ENCODE assay signal across 30 mouse cellular contexts in genomic region chr3:142350513-142350912, GRCm38 (mm10). TPM values are rescaled to one million over a fixed set of nuclear protein-coding genes. Genes with fewer than 3 reads are reported as not detected.
A peak's percentile ranks its signal among the peaks of the same experiment; 100 is the strongest.
DNase-seq lines count a peak whose midpoint lies in the region; ATAC-seq and TF ChIP-seq lines count a peak whose summit lies in the region.
"Had no signal": no experiment of that assay in that cellular context is flagged by ENCODE, and none has a peak within 500 bp of the region (broad histone marks: within the 10 kb centered on the region; RNA-seq: fewer than 3 reads in every experiment).

No protein-coding gene starts in this region.

- no peak overlapping the region for H3K27ac ChIP-seq in lung, embryonic 14.5 days (ENCODE audit: low read depth)
- H3K27ac ChIP-seq: forebrain, embryonic 12.5 days; heart, adult 2 months; hindbrain, embryonic 15.5 days; kidney, postnatal 0 days; limb, embryonic 12.5 days; liver, embryonic 12.5 days; midbrain, embryonic 10.5 days; midbrain, embryonic 15.5 days; neural tube, embryonic 15.5 days had no signal

- H3K4me2 ChIP-seq in lung, embryonic 14.5 days, result no peak overlapping the region
- H3K4me2 ChIP-seq: embryonic facial prominence, embryonic 13.5 days; forebrain, embryonic 12.5 days; heart, embryonic 12.5 days; hindbrain, embryonic 15.5 days; limb, embryonic 12.5 days; liver, embryonic 12.5 days; midbrain, embryonic 15.5 days; neural tube, embryonic 15.5 days had no signal

- 0 out of 2 replicates have a peak, but pooled peaks have one; percentile 63 for ATAC-seq in lung, embryonic 14.5 days (ENCODE audit: insufficient read depth)
- ATAC-seq: forebrain, postnatal 0 days; liver, embryonic 12.5 days; liver, postnatal 0 days; midbrain, embryonic 15.5 days had no signal

- H3K27me3 ChIP-seq in lung, embryonic 14.5 days (ENCODE audit: insufficient read depth, low read length), result no peaks in the 10 kb centered on the region
- H3K27me3 ChIP-seq: embryonic facial prominence, embryonic 13.5 days; forebrain, embryonic 12.5 days; heart, embryonic 12.5 days; hindbrain, embryonic 15.5 days; liver, embryonic 12.5 days; midbrain, embryonic 15.5 days; neural tube, embryonic 15.5 days had no signal

- peak; percentile 36 for DNase-seq in embryo, embryonic 11 days
- no peak for DNase-seq in embryo, embryonic 10 days (ENCODE audit: low spot score)
- peak; percentile 72 for DNase-seq in lung, embryonic 14.5 days
- DNase-seq in lung, postnatal 10 days, result no peak
- DNase-seq in forelimb bud, embryonic 11.5 days (ENCODE audit: low read depth, low spot score), result peak; percentile 68
- DNase-seq in kidney, postnatal 10 days, result no peak
- DNase-seq in thymus, adult 18-20 months, result no peak
- DNase-seq: adrenal gland, postnatal 36 days; cerebellum, adult 18-20 months; cerebellum, postnatal 14 days; forebrain, postnatal 0 days; gastrocnemius, postnatal 25 days; heart, adult 2 months; kidney, adult 2 months; layer of hippocampus, postnatal 36 days; liver, postnatal 0 days; retina, postnatal 1 day; right cerebral cortex, postnatal 14 days had no signal

- H3K4me1 ChIP-seq in lung, embryonic 14.5 days (ENCODE audit: insufficient read depth), result no peaks in the 10 kb centered on the region
- H3K4me1 ChIP-seq: forebrain, embryonic 12.5 days; hindbrain, embryonic 15.5 days; liver, embryonic 12.5 days; midbrain, embryonic 15.5 days; neural tube, embryonic 15.5 days had no signal

- no peaks in the 10 kb centered on the region for H3K36me3 ChIP-seq in lung, embryonic 14.5 days (ENCODE audit: insufficient read depth)
- H3K36me3 ChIP-seq: forebrain, embryonic 12.5 days; hindbrain, embryonic 15.5 days; limb, embryonic 12.5 days; midbrain, embryonic 15.5 days; neural tube, embryonic 15.5 days had no signal

- no peak overlapping the region for H3K4me3 ChIP-seq in lung, embryonic 14.5 days (ENCODE audit: low read depth, low read length)
- H3K4me3 ChIP-seq: embryonic facial prominence, embryonic 13.5 days; erythroblast, embryonic 14.5 days; forebrain, embryonic 12.5 days; heart, adult 2 months; heart, embryonic 12.5 days; hindbrain, embryonic 15.5 days; limb, embryonic 12.5 days; liver, embryonic 12.5 days; midbrain, embryonic 10.5 days; midbrain, embryonic 15.5 days; neural tube, embryonic 15.5 days had no signal

- 46% methylated on average over 3 of the region's 3 CpGs for WGBS in lung, embryonic 14.5 days

- no peak overlapping the region for H3K9ac ChIP-seq in lung, embryonic 14.5 days
- H3K9ac ChIP-seq: embryonic facial prominence, embryonic 13.5 days; forebrain, embryonic 12.5 days; forebrain, postnatal 0 days; heart, embryonic 12.5 days; hindbrain, embryonic 15.5 days; limb, embryonic 12.5 days; liver, embryonic 12.5 days; liver, postnatal 0 days; midbrain, embryonic 15.5 days; neural tube, embryonic 15.5 days had no signal

- TF ChIP-seq CTCF in lung, embryonic 14.5 days (IDR thresholded peaks at IDR 0.05; ENCODE audit: low read depth), result no peak

- no peaks in the 10 kb centered on the region for H3K9me3 ChIP-seq in lung, embryonic 14.5 days (ENCODE audit: low read depth, low read length)
- H3K9me3 ChIP-seq: embryonic facial prominence, embryonic 13.5 days; forebrain, embryonic 12.5 days; G1E; hindbrain, embryonic 15.5 days; limb, embryonic 12.5 days; liver, embryonic 12.5 days; midbrain, embryonic 10.5 days; midbrain, embryonic 15.5 days; neural tube, embryonic 15.5 days had no signal

RNA-seq across cellular contexts. Expression of gene Pdlim5, which starts 45.0 kb away (rescaled TPM):
- polyA plus RNA-seq in lung, embryonic 14.5 days (2014; fragmentation: Nextera tagmentation; extraction: Ambion mirVana), result 19.0 and 24.1 TPM in 2 replicates

Comparison
In these comparisons a context has a peak if more than half of its experiments do, and no peak if none do; other contexts are left out.
1. DNase-seq: peak in embryo, embryonic 11 days (single experiment), lung, embryonic 14.5 days (single experiment) and forelimb bud, embryonic 11.5 days (single experiment); none in embryo, embryonic 10 days (single experiment), lung, postnatal 10 days (single experiment), kidney, postnatal 10 days (single experiment) and thymus, adult 18-20 months (0 of 2).